Mouse (Mus musculus) forebrain, embryonic 12.5 days (tissue): ENCODE measurements at regions not wholly inside any gene's neighbourhood (a gene's known extent, or its start where the extent isn't known, plus 50 kb on each side); places are given as distances from the start of the nearest gene placed in this dataset.
A peak's percentile ranks its signal among the peaks of the same experiment; 100 is the strongest.

Source experiments
- ATAC-seq: fragments of 200-750 bp; cut with Nextera tagmentation; 2 replicates; pipeline ENCODE4 v1.8.0; 2017; ENCODE audit warnings: moderate TSS enrichment; ENCODE audit not compliant: low FRiP score
- H3K27ac ChIP-seq: fragments of 300-500 bp; sonication (generic); 2 replicates; pipeline ENCODE4 v1.5.1; 2016; ENCODE audit warnings: mild to moderate bottlenecking
- H3K27me3 ChIP-seq: fragments of 300-500 bp; sonication (generic); 2 replicates; pipeline ENCODE4 v1.6.1; 2016; ENCODE audit warnings: mild to moderate bottlenecking
- H3K36me3 ChIP-seq: fragments of 300-500 bp; sonication (generic); replicated peaks from 2 replicates; pipeline ENCODE4 v1.6.1; 2016; ENCODE audit warnings: mild to moderate bottlenecking
- H3K4me1 ChIP-seq: fragments of 300-500 bp; sonication (generic); 2 replicates; pipeline ENCODE4 v1.6.1; 2016
- H3K4me2 ChIP-seq: fragments of 300-500 bp; sonication (generic); 2 replicates; pipeline ENCODE4 v1.6.1; 2016; ENCODE audit warnings: mild to moderate bottlenecking, moderate library complexity
- H3K4me3 ChIP-seq: fragments of 300-500 bp; sonication (generic); replicated peaks from 2 replicates; pipeline ENCODE4 v1.5.1; 2016; ENCODE audit warnings: mild to moderate bottlenecking
- H3K9ac ChIP-seq: fragments of 300-500 bp; sonication (generic); 2 replicates; pipeline ENCODE4 v1.6.1; 2016; ENCODE audit warnings: mild to moderate bottlenecking
- H3K9me3 ChIP-seq: fragments of 300-500 bp; sonication (generic); 2 replicates; pipeline ENCODE4 v1.6.1; 2016
- WGBS: fragments of 180-500 bp; shearing (Covaris S2); methylation state at CpG from one replicate; pipeline ENCODE4 v1.1.7; 2016; 5-methylcytosine and 5-hydroxymethylcytosine counted together

DNA sequence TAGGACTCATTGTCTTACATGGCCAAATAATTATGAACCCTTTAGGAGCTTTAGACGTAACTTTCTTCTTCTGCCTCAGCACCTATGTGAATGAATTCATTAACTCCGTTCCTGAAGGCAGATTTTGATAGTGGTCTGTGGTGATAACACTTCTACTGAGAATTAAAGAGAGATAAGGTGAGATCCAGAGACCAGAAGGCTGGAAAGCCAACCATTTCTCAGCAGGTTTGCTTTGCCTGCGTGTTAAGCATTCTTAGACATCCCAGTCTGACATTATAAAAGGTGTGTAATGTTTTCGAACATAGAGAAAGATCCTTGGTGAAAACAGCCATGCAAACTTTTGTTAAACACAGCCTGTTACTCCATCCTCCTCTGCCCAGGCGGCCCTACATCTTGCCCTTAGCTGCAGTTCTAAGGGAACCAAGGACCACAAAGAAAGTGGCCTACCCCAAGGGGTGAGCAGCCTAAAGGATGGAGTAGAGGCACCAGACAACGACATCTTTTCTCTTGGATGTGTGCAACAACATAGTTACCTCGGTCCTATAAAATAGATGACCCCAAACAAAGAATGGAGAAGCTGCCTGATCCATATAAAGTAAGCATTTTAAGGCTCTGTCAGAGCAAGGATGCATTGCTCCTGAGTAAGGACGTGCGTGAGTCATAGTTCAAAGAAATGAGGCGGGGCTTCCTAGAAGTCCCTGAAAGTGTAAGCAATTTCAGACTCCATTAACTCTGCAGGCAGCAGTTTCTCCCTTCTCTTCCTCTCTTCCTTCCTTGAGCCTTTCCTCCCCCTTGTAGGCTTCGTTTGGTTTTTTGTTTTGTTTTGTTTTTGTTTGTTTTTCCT, 55.1 kb upstream of the Xpr1 start:
- no peak overlapping the region for H3K9ac ChIP-seq
- H3K4me3 ChIP-seq, result no peak overlapping the region
- ATAC-seq, result no peak
- peaks cover 29% of the 10 kb centered on the region for H3K4me1 ChIP-seq
- H3K9me3 ChIP-seq, result no peaks in the 10 kb centered on the region
- 72% methylated on average over 11 of the region's 11 CpGs for WGBS
- H3K36me3 ChIP-seq, result no peaks in the 10 kb centered on the region
- no peaks in the 10 kb centered on the region for H3K27me3 ChIP-seq
- no peak overlapping the region for H3K27ac ChIP-seq
- H3K4me2 ChIP-seq, result no peak overlapping the region

DNA sequence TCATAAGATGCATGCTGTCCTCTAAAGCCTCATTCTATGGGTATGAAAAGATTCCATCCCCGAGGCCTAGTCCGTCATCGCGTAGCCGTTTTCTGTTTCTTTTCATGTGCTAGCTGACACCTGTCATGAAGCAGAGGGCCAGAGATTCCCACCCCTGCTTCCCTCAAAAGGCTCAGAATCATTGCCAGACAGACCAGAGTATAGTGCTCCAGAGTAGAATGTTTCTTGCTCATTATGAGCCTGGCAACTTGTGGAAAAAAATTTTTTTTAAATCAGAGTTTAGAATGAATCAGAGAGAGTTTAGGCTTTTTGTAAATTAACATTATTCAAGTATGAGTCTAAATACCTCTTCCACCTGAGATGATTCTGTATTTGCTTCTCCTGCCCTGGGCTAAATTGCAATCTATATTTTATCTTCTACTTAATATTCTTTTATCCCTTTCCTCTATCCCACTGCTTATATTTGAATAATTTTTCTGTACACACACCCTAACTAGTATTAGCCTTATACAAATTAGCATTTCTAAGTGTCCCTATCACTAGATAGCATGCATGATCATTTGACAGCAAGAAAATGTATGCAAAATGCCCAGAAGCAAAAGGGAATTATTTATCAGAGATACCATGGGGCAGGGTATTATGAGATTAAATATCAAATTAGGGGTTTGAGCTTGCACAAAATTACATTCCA, 55.9 kb upstream of the Xpr1 start:
- H3K4me1 ChIP-seq, result peaks cover 29% of the 10 kb centered on the region
- no peaks in the 10 kb centered on the region for H3K9me3 ChIP-seq
- ATAC-seq, result no peak
- no peak overlapping the region for H3K27ac ChIP-seq
- H3K4me3 ChIP-seq, result no peak overlapping the region
- H3K27me3 ChIP-seq, result no peaks in the 10 kb centered on the region
- no peaks in the 10 kb centered on the region for H3K36me3 ChIP-seq
- 27% methylated on average over 5 of the region's 5 CpGs for WGBS
- no peak overlapping the region for H3K4me2 ChIP-seq
- no peak overlapping the region for H3K9ac ChIP-seq

DNA sequence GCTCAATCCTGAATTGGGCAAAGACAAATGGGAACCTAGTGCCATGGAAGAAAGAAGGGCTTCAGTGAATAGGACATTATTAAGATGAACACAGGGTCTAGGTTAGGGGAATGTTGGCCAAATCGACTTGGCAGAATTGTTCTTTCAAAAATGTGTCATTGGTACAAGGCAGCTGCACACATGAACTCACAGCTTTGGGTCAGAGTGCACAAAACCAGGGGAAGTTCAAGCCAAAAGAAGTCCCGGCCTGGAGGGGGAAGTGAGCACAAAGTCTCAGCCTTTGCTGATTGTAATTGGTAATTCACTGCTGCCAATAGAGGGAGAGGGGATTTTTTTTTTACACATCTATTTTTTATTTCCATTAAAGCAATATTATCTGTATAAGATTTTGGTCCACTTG, 57.8 kb upstream of the Xpr1 start:
- Histone ChIP-seq H3K4me3 (no peak overlapping the region), H3K27ac (no peak overlapping the region), H3K9ac (no peak overlapping the region), H3K27me3 (no peaks in the 10 kb centered on the region), H3K4me1 (peaks cover 29% of the 10 kb centered on the region), H3K9me3 (no peaks in the 10 kb centered on the region), H3K4me2 (no peak overlapping the region), H3K36me3 (no peaks in the 10 kb centered on the region)
- WGBS, result 37% methylated on average over 2 of the region's 2 CpGs
- no peak for ATAC-seq

DNA sequence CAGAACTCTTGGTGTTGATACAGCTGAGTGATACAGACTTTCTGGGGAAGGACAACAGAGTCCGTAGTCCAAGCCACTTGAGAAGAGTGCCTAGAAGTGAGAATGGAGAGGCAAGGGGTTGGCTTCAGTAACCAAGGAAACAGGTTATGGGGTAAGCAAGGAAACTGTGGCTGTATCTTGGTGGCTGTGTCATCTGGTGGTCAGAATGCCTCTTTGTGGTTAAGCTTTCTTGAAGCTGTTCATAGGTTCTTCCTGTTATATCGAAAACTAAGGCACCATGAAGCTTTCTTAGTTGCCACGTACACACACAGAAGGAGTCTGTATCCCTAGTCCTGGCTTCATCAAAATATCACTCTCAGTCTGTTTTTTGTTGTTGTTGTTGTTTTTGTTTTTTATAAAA, 59.0 kb upstream of the Xpr1 start:
- Histone ChIP-seq H3K9ac (no peak overlapping the region), H3K4me1 (peaks cover 27% of the 10 kb centered on the region), H3K4me3 (no peak overlapping the region), H3K36me3 (no peaks in the 10 kb centered on the region), H3K4me2 (no peak overlapping the region), H3K9me3 (no peaks in the 10 kb centered on the region), H3K27me3 (no peaks in the 10 kb centered on the region), H3K27ac (no peak overlapping the region)
- WGBS, result 92% methylated on average over 3 of the region's 3 CpGs
- no peak for ATAC-seq

DNA sequence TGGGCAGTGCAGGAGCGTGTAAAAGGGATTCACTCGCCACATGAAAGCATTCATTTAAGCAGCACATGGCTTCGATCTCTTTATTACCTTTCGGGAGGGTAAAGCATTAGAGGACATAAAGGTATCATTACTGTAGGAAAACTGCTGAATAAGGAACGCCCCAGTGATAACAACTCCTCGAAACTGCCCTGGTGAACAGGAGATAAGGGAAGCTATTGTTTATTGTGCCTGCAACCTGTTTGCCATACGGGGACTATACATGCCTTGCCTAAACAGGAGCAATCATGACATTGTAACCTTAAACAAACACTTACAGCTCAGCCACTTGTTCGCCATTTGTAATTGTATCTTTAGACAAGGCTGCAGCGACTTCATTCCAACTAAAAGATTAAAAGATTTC, 64.9 kb upstream of the Xpr1 start:
- Histone ChIP-seq H3K9me3 (no peaks in the 10 kb centered on the region), H3K27me3 (no peaks in the 10 kb centered on the region), H3K4me2 (no peak overlapping the region), H3K27ac (no peak overlapping the region), H3K4me3 (no peak overlapping the region), H3K4me1 (peaks cover 10% of the 10 kb centered on the region), H3K9ac (no peak overlapping the region), H3K36me3 (no peaks in the 10 kb centered on the region)
- 59% methylated on average over 9 of the region's 9 CpGs for WGBS
- ATAC-seq, result no peak

DNA sequence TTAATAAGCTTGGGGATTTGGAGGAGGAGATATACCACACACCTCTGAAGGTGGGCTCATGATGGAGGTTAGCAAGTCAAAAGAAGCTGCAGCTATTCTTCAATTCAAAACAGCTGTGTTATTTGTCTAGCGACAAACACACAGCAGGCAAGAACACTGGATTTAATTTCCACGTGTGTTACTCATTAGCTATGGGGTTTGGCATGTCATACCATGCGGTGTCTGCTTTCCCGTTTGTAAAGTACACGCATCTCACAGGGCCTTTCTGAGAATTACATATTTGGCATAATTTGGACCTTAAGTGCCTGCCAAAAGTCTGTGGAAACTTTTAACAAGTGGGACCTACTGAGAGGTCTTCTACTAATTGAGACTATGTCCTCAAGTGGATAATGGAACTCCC, 65.5 kb upstream of the Xpr1 start:
- no peak for ATAC-seq
- Histone ChIP-seq H3K9ac (no peak overlapping the region), H3K36me3 (no peaks in the 10 kb centered on the region), H3K4me1 (peaks cover 10% of the 10 kb centered on the region), H3K4me2 (no peak overlapping the region), H3K27ac (no peak overlapping the region), H3K27me3 (no peaks in the 10 kb centered on the region; the same call in 1 of the 2 replicates), H3K4me3 (no peak overlapping the region), H3K9me3 (no peaks in the 10 kb centered on the region)
- WGBS, result 83% methylated on average over 5 of the region's 5 CpGs

DNA sequence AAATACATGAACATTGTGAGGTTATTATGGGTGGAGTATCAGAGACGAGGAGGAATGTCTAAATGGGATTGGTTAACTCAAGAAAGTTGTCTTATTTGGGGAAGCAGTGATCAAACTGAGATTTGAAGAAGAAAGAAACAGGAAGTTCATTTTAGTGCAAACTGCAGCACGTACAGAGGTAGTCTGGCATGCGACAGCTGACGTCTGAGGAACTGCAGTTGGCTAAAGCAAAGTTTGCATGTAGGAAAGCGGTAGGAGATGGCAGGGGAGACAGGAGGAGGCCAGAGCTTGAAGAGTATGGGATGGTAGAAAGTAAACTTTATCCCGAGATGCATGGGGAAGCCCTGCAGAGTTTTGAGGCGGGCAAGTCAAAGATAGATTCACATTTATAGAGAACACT, 66.5 kb upstream of the Xpr1 start:
- Histone ChIP-seq H3K4me2 (no peak overlapping the region), H3K9ac (no peak overlapping the region), H3K9me3 (no peaks in the 10 kb centered on the region), H3K27ac (no peak overlapping the region), H3K4me3 (no peak overlapping the region), H3K27me3 (no peaks in the 10 kb centered on the region; the same call in 1 of the 2 replicates), H3K4me1 (peaks cover 10% of the 10 kb centered on the region), H3K36me3 (no peaks in the 10 kb centered on the region)
- 87% methylated on average over 7 of the region's 7 CpGs for WGBS
- no peak for ATAC-seq

DNA sequence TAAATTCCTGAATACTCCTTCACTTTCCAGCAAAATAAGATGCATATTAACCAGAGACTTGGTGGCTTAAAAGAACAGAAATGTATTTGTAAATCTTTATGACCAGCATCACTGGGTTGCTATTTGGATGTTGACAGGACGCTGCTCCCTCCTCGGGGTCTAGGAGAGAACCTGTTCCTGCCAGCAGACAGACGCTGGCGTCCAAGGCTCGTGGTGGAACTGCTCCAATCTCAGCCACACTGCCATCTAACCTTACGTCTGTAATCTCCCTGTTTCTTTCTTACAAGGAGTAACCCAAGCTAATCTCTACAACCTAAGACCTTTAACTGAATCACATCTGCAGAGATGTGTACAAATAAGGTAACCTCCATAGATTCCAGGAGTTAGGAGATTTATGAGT, 70.1 kb upstream of the Acbd6 start:
- 91% methylated on average over 6 of the region's 6 CpGs for WGBS

DNA sequence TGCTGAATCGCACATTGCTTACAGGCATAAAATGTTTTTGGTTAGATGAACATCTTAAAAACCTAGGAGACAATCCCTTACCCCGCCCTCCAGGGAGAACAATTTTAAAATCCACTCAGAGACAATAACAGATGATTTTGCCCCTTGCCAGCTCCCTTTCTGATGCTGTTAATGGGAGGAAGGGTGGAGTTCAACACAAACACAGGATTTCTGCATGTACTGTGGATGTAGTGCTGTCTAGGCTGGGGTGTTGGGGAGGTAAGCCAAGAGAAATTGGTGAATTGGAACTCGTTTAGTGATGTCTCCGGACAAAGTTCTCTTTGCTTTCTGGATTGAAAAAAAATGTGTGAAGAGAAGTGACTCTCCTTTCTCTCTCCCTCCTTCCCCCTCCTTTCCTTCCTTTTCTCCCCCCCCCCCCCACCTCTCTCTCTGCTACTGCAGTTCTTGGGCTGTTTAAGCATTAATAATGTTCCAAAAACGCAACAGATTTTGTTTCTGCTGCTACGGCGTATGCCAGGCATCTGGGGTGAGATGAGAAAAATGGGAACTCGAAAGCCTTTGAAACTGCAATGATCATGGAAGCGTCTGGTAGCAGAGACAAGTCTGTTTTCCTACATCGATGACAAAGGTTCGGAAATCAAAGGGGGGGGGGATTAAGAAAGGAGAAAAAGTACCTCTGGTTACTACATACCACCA, 68.8 kb upstream of the Acbd6 start:
- 70% methylated on average over 11 of the region's 11 CpGs for WGBS
- H3K4me1 ChIP-seq, result peaks cover 27% of the 10 kb centered on the region
- 0 out of 2 replicates have a peak overlapping the region, but pooled peaks have one; percentile 22 for H3K9ac ChIP-seq
- no peaks in the 10 kb centered on the region; the same call in 1 of the 2 replicates for H3K27me3 ChIP-seq
- no peaks in the 10 kb centered on the region for H3K9me3 ChIP-seq
- no peak overlapping the region for H3K4me2 ChIP-seq
- H3K36me3 ChIP-seq, result no peaks in the 10 kb centered on the region
- no peak for ATAC-seq
- H3K27ac ChIP-seq, result peak overlapping the region; percentile 57; the same call in 1 of the 2 replicates
- H3K4me3 ChIP-seq, result no peak overlapping the region

More for the DNA sequence above, 70.1 kb upstream of the Acbd6 start:
- ATAC-seq, result no peak
- Histone ChIP-seq H3K4me2 (no peak overlapping the region), H3K27me3 (no peaks in the 10 kb centered on the region; the same call in 1 of the 2 replicates), H3K27ac (no peak overlapping the region), H3K36me3 (no peaks in the 10 kb centered on the region), H3K9ac (no peak overlapping the region), H3K4me1 (peaks cover 27% of the 10 kb centered on the region), H3K4me3 (no peak overlapping the region), H3K9me3 (no peaks in the 10 kb centered on the region)

DNA sequence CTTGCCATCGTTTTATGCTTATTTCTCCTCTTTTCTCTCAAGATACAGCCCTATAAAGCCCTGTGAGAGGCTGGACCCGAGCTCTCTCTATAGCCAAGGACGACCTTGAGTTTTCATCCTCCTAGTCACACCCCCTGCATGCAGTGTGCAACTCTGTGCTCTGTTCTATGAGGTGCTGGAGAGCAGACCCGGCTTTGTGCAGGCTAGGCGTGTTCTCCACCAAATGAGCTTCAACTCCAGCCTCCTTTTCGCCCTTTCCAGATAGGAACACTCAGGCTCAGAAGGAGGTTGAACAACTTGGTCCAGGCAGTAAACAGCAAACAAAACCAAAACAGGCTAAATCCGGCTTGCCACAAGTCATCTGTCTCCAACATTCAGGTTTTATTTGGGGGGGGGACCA, 67.8 kb upstream of the Acbd6 start:
- 62% methylated on average over 7 of the region's 7 CpGs for WGBS
- no peaks in the 10 kb centered on the region; the same call in 1 of the 2 replicates for H3K27me3 ChIP-seq
- H3K9me3 ChIP-seq, result no peaks in the 10 kb centered on the region
- no peak overlapping the region for H3K4me2 ChIP-seq
- no peak overlapping the region for H3K4me3 ChIP-seq
- 0 out of 2 replicates have a peak overlapping the region, but pooled peaks have one; percentile 38 for H3K27ac ChIP-seq
- no peak for ATAC-seq
- H3K36me3 ChIP-seq, result no peaks in the 10 kb centered on the region
- no peak overlapping the region for H3K9ac ChIP-seq
- H3K4me1 ChIP-seq, result peaks cover 27% of the 10 kb centered on the region

DNA sequence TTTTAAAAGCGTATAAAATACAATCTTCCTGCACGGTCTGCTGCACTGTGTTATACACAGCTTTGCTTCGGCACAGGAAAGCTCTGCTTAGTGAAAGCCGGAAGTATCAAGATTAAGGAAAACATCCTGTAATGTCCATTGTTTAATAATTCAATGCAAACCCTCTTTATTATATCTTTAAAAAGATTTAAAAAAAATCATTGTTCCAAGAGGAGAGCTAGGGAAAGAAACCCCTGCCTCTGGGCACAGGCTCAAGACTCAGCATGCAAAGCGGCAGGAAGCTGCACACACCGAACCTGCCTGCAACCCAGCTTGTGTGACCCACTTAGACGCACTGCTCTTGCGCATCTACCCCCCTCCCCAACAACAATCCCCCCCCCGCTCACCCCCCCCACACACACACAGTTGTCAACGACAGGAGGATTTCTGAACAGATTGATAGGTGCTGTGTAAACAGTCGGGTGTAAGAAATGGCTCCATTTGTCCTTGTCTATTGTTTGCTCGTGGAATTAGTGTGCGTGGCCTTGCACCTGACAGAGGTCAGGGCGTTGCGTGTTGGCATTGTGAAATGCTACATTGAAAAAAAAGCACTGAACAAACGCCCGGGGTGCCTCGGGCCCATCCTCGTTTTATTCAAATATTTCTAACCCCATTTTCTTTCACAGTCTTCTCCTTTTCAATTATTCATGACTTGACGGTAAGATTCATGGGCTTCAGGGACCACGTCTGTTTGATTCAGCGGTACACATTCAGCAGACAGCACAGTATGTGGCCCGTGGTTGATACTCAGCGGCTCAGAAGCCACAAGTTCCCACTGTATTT, 66.5 kb upstream of the Acbd6 start:
- no peak overlapping the region for H3K9ac ChIP-seq
- H3K9me3 ChIP-seq, result no peaks in the 10 kb centered on the region
- peaks cover 27% of the 10 kb centered on the region for H3K4me1 ChIP-seq
- H3K36me3 ChIP-seq, result no peaks in the 10 kb centered on the region
- H3K27ac ChIP-seq, result peak overlapping the region; percentile 74
- 11% methylated on average over 24 of the region's 24 CpGs for WGBS
- peak overlapping the region; percentile 26 for H3K4me3 ChIP-seq
- peak overlapping the region; percentile 53 for H3K4me2 ChIP-seq
- H3K27me3 ChIP-seq, result no peaks in the 10 kb centered on the region; the same call in 1 of the 2 replicates
- ATAC-seq, result peak; percentile 76

DNA sequence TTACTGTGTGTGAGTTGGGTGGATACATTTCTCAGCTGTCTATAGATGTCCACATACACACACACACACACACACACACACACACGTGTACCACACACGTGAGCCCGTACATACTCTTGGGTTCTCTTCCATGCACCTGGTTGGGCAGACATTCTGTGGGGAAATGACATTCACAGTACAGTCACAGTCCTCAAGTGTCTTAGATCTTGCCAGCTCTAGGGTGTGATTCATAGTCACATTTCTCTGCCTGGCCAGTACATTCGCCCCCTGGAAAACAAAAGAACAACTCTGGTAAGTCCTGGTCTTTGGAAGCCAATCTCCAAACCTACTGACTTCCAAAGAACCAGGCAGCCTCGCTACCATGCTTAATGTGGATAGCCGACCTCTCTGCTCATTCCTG, 64.6 kb upstream of the Acbd6 start:
- no peak overlapping the region for H3K9ac ChIP-seq
- H3K27ac ChIP-seq, result no peak overlapping the region
- no peak overlapping the region for H3K4me3 ChIP-seq
- peaks cover 27% of the 10 kb centered on the region for H3K4me1 ChIP-seq
- no peak for ATAC-seq
- H3K36me3 ChIP-seq, result no peaks in the 10 kb centered on the region
- H3K27me3 ChIP-seq, result no peaks in the 10 kb centered on the region
- H3K9me3 ChIP-seq, result no peaks in the 10 kb centered on the region
- WGBS, result 84% methylated on average over 6 of the region's 6 CpGs
- no peak overlapping the region for H3K4me2 ChIP-seq
